Mouse (Mus musculus) skeletal muscle tissue, adult 2 months (tissue): Measurements from ENCODE around the gene Mrpl16.

ENCODE experiments used
- DNase-seq: peaks from one replicate; pipeline ENCODE4 v3.0.0-alpha.2; 2012; ENCODE audit warnings: low read depth, low spot score

Mrpl16 gene

DNA sequence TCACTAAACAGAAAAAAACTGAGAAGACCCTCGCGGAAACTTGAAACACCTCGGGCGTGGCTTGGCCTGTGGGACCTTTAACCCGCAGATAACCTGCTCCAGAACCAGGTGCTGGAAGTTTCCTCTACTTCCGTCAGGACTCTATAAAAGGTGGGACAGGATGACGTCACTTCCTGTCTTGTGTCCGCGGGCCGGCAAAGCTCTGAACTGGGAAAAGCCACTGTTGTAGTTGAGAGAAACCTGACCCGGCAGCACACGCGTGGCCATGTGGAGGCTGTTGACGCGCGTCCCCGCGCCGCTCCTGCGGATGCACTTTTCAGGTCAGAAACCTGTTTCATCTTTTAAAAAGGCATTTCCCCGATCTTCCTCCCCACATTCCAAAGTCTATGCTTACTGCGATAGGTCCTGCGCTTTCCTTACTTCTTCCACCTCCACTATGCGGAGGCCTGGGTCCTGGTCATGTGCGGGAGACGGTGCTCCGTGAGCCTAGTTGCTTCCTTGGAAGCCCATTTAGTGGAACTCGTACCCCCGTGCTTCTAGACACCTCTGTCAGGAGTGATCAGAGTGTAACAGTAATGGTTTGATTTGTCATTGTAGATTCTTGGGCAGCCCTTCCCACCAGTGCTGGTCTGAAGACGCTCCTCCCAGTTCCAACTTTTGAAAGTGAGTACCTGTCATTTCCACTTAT is at the start of gene Mrpl16:
Mrpl16 (plus strand) TSS at position 187 of the 688 bp plus-strand sequence.
- peak; percentile 90 for DNase-seq

GRCm38 (mm10) chr19:11723870-11724269 is 46.3 kb upstream of the Mrpl16 start:
- DNase-seq = no peak

- DNase-seq = no peak
These were observed 45.9 kb upstream of the Mrpl16 start for GRCm38 (mm10) chr19:11724275-11724674.

GRCm38 (mm10) chr19:11725915-11726314 is 44.3 kb upstream of the Mrpl16 start:
- DNase-seq = no peak

- DNase-seq = no peak
These were observed 42.9 kb upstream of the Mrpl16 start for GRCm38 (mm10) chr19:11727304-11727703.

DNA sequence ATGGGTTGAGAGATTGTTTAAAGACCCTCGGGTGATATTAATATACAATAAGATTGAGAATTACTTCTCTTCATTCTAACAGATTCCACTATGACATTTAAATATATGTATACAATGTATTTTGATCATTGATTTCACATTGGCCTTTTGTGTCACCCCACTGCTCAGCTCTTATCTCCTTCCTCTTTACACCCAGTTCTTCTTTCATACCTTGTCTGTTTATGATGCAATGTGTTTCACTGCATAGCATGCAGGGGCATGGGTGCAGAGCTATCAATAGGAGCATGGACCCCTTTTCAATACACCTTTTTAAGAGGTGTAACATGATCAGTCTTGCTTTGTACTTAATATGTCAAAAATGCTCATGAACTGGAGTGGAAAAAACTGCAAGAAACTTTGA is 39.9 kb upstream of the Mrpl16 start:
- no peak for DNase-seq

GRCm38 (mm10) chr19:11736455-11736854 is 33.7 kb upstream of the Mrpl16 start:
- DNase-seq = no peak

DNA sequence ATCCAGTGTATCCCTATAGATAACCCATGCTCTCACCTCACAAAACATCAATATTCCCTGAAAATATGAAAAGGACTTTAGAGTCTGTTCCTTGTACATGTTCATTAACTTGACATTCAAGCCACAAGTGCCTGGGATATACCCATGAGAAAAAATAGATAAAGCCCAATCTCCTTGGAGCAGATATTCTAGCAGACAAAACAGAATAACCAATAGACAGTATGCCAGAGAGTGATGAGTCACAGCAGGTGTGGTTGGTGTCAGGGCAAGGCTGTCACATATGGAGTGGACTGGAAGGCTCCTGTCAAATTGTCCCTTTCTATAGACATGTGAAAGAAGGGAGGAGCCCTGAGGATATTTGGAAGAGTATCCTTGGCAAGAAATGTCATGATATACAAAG is 24.5 kb upstream of the Mrpl16 start:
- DNase-seq = no peak

DNA sequence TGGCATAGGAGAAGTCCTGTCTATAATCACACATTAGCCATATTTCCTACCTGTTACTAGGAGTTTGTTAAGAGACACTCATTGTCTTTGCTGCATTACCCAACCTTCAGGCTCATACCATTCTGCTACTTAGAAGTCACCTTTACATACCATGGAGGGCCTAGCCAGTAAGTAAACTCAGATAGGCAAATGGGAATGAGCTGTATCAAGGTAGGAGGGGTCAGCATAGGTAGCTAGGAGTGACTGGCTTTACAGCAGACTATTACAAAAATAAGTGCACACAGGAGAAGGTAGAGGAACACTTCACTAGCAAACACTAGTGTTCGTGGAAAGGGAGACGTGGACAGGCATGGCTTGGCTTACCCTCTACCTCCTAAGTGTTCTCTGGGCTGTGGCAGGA is 22.9 kb upstream of the Mrpl16 start, which contains the start of gene Gif:
Gif (plus strand) TSS at position 257 of the 400 bp plus-strand sequence.
- DNase-seq = no peak

- DNase-seq = no peak
These were observed 5.1 kb upstream of the Mrpl16 start for GRCm38 (mm10) chr19:11765059-11765458.

GRCm38 (mm10) chr19:11766413-11766812 is 3.8 kb upstream of the Mrpl16 start:
- peak; percentile 12 for DNase-seq

GRCm38 (mm10) chr19:11768163-11768562 is 2.0 kb upstream of the Mrpl16 start:
- DNase-seq = peak; percentile 21

- DNase-seq = no peak
These were observed 802 bp upstream of the Mrpl16 start for GRCm38 (mm10) chr19:11769257-11769920.

DNA sequence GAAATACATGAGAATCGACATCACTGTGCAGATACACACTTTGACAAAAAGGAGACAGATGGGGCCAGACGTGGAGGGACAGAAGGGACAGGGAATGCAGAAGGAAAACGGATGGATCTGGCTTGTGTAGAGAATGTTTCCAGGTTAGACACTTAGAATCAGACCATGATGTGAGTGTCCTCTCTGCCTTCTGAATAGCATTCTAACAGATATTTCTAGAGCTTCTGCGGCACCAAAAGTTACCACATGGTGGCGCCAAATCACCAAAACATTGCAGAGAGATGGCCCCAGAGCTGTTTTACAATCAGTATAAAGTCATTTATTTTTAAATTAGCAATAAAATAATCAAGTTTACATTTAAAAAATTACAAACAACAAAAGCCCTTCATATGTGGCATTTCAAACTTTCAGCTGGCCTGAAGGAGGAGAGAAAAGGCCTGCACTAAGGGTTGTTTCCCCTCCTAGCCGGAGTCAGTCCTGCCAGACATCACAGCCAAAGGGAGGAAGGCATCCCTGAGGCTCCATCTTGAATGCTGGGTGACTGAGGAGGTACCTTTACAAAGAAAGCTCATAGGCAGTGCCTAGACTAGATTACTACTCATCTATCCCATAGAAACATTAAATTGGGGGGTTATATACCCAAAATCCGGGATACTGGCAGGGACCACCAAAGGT is 7.1 kb downstream of the Mrpl16 start:
- DNase-seq = peak; percentile 11

GRCm38 (mm10) chr19:11785409-11786154 is 15.4 kb downstream of the Mrpl16 start:
- DNase-seq = no peak

DNA sequence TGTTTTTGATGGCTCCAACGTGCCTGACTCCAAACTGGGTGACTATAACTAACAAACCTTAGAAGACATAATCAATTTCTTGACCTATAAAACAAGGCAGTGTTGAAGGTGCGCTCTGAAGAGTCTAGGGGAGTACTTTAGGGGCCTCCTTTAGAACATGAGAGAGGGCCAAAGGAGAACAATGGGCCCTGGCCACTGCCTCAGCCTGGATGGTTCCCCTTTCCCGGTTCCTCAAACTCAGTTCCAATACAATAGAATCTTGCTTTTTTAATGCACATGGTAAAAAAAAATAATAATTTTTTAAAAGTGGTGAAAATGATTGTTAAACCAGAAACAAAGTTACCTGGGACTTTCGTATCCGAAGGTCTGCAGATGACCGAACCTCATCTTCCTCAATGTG is 17.6 kb downstream of the Mrpl16 start:
- no peak for DNase-seq

- DNase-seq = no peak
These were observed 18.7 kb downstream of the Mrpl16 start for GRCm38 (mm10) chr19:11788876-11789275.

DNA sequence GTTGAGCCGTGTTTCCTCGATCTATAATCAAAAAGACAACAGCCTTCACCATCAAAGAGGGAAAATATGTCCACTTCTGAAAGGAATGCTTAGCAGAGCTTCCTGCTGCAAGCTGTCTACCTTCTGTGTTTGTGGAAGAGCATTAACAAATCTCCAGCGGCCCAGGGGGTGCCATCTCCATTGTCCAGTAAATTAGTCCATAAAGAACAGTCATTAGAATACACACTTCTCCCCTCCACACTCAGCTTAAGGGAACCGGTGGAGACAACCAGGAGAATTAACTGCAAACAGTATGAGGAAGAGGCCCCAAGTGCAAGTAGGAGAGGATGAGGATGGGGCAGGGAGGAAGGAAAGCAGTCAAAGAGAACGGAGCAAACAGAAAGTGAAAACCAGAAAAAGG is 21.6 kb downstream of the Mrpl16 start:
- DNase-seq = no peak

- DNase-seq = no peak
These were observed 23.7 kb downstream of the Mrpl16 start for GRCm38 (mm10) chr19:11793741-11794359.

DNA sequence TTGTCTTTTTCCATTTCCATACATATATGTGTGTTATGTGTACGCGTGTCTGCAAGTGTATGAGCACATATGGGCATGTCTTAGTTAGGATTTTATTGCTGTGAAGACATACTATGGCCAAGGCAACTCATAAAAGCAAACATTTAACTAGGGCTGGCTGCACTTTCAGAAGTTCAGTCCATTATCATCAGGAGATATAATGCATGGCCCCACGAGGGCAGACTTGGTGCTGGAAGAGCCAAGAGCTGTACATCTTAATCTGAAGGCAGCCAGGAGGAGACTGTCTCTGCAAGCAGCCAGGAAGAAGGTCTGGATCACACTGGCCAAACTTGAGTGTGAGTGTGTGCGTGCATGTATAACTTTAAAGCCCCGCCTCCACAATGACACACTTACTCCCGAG is 24.3 kb downstream of the Mrpl16 start:
- no peak for DNase-seq

DNA sequence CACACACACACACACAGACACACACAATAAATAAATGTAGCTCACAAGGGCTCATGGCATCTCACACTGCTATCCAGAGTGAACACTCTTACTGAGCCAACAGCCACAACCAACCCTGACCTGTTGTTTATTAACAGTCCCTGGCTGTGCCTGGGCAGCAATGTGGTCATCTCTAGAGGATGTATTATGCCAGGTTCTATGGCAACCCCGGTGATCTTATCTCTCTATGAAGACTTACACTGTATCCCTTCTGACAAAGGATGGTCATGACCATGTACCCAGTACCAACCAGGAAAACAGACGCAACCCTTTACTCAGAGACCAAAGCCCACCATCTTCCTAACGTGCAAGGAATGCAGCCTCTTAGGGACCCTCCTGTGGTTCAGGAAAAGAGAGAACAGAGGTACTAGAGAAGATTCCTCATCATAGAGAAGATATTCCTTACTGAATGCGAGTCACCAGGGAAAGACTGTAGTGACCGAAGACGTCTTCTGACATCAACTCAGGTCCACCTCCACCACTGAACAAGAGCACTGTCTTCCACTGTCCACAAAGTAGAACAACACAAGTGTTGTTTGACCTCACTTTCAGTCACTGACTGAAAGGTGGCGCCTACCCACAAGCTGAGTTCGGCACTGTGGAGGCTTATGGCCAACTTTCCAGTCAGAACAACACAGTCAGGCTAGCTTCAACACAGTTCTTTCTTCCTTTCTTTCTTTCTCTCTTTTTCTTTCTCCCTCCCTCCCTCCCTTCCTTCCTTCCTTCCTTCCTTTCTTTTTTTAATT is 30.5 kb downstream of the Mrpl16 start:
- DNase-seq = no peak
